Mouse (Mus musculus) olfactory bulb, adult 2 months (tissue): ENCODE results near the gene Nhlh2.

Experiments
- CTCF ChIP-seq: fragments of 200-500 bp; IDR thresholded peaks from 2 replicates; pipeline ENCODE4 v1.5.1; 2012; ENCODE audit warnings: low read depth, mild to moderate bottlenecking, low read length, moderate library complexity; ENCODE audit not compliant: insufficient read depth
- POLR2A ChIP-seq: fragments of 200-500 bp; IDR thresholded peaks from 2 replicates; pipeline ENCODE4 v1.6.1; 2012; ENCODE audit warnings: mild to moderate bottlenecking, low read depth, low read length, moderate library complexity; ENCODE audit not compliant: insufficient read depth

- peak; percentile 63 for TF ChIP-seq CTCF
- no peak for TF ChIP-seq POLR2A
Measured at GRCm38 (mm10) chr3:102061923-102062670, 52.2 kb downstream of the Nhlh2 start.
